Mouse (Mus musculus): ENCODE results near the gene H2al1f. TPM values are rescaled to one million over a fixed set of nuclear protein-coding genes. Genes with fewer than 3 reads are reported as not detected.
A peak's percentile ranks its signal among the peaks of the same experiment; 100 is the strongest.
"Not testable (repeated sequence)": the region's sequence is repeated elsewhere in the genome, so short reads cannot be mapped to it uniquely, and the experiment has no call there.

H2al1f gene
- polyA plus RNA-seq, 1 experiment = not detected

DNA sequence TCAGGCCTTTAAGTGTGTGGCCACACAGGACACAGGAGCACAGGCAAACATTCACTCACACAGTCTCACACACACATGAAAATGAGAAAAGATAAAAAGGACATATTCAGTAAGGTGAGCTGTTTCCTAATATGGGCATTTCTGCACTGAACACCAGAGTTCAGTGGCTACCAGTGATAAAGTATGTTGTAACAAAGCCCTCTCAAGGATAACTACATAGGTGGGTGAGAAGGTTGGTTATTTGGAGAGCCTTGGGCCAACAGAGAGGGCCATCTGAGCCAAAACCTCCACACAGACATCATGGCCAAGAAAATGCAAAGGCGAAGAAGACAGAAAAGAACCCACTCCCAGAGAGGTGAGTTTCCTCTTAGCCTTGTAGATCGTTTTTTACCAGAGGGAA, 12.6 kb downstream of the H2al1f start, which contains the start of gene H2al1j:
Gene H2al1j, plus strand, starts transcription at position 301 of the 400 bp plus-strand sequence.
- not testable (repeated sequence) for H3K4me3 ChIP-seq (ENCODE audit: insufficient read depth, poor library complexity, severe bottlenecking); H3K79me2 ChIP-seq (ENCODE audit: control insufficient read depth, insufficient read depth); H3K27me3 ChIP-seq (ENCODE audit: control insufficient read depth, insufficient read depth, insufficient read length); H3K79me3 ChIP-seq (ENCODE audit: low read depth); H3K36me3 ChIP-seq (ENCODE audit: control insufficient read depth, insufficient read depth); H3ac ChIP-seq (ENCODE audit: control insufficient read depth, insufficient read length, low read depth)

DNA sequence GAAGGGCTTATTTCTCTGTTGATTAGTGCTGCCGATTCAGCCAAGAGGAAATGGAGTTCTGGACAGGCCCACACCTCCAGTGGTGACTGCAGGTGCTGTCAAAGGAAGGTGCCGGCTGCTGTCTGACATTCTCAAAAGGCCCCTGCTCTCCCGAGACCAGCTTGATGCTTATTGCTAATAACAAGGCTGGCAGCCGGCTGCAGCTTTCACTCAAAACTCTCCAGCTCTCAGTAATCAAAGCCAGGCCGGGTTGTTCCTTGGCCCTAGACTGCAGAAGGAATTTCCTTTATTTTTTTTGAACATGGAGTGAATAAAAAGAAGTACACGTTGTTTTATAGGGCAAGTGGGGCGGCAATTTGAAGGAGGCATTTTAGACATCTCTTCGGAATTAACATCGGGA, 30.8 kb downstream of the H2al1f start:
- Histone ChIP-seq H3K79me3 (ENCODE audit: low read depth) (no peaks in the 10 kb centered on the region), H3K36me3 (ENCODE audit: control insufficient read depth, insufficient read depth) (no peaks in the 10 kb centered on the region), H3K4me3 (ENCODE audit: insufficient read depth, poor library complexity, severe bottlenecking) (no peak overlapping the region), H3K27me3 (ENCODE audit: control insufficient read depth, insufficient read depth, insufficient read length) (no peaks in the 10 kb centered on the region), H3K79me2 (ENCODE audit: control insufficient read depth, insufficient read depth) (no peaks in the 10 kb centered on the region), H3ac (ENCODE audit: control insufficient read depth, insufficient read length, low read depth) (no peak overlapping the region)
- no peak for TF ChIP-seq CEBPB (IDR thresholded peaks at IDR 0.05; ENCODE audit: low read depth)
- TF ChIP-seq MAX (IDR thresholded peaks at IDR 0.05) = no peak

GRCm38 (mm10) chrX:11346756-11347155, 31.8 kb downstream of the H2al1f start:
- Histone ChIP-seq H3K27me3 (ENCODE audit: control insufficient read depth, insufficient read depth, insufficient read length) (no peaks in the 10 kb centered on the region), H3K36me3 (ENCODE audit: control insufficient read depth, insufficient read depth) (no peaks in the 10 kb centered on the region), H3K4me3 (ENCODE audit: insufficient read depth, poor library complexity, severe bottlenecking) (no peak overlapping the region), H3K79me2 (ENCODE audit: control insufficient read depth, insufficient read depth) (no peaks in the 10 kb centered on the region), H3K79me3 (ENCODE audit: low read depth) (no peaks in the 10 kb centered on the region), H3ac (ENCODE audit: control insufficient read depth, insufficient read length, low read depth) (no peak overlapping the region)
- TF ChIP-seq FOSL1 (IDR thresholded peaks at IDR 0.05; ENCODE audit: insufficient read depth, low read length, poor library complexity, severe bottlenecking) = no peak
- no peak for TF ChIP-seq CEBPB (IDR thresholded peaks at IDR 0.05; ENCODE audit: low read depth)
- TF ChIP-seq MAX (IDR thresholded peaks at IDR 0.05) = no peak
- TF ChIP-seq MYOD1 (IDR thresholded peaks at IDR 0.05; ENCODE audit: control insufficient read depth, insufficient read length, low read depth) = no peak
- no peak for TF ChIP-seq MYOG (IDR thresholded peaks at IDR 0.05; ENCODE audit: control insufficient read depth, extremely low read depth, insufficient read length)
- TF ChIP-seq USF1 (IDR thresholded peaks at IDR 0.05; ENCODE audit: low read depth) = no peak
- no peak for TF ChIP-seq CTCF (IDR thresholded peaks at IDR 0.05; ENCODE audit: control insufficient read depth, insufficient read depth, insufficient read length)

DNA sequence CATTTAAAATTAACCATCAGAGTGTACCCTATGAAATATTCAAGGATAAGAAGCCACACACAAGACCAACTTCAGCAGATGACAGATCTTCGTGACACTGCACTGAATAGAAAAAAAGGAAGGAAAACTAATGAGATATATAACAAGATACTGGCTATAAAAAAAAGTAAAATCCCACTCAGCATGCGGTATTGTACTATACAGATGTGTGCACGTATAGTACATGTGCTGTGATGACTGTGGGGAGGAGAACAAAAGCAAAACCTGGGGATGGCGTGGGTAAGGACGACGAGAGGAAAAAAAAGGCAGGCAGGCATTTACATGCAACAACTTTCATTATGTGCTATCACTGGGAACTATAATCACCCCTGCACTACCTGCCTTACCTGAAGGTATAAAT, 45.9 kb downstream of the H2al1f start:
- Histone ChIP-seq H3K27me3 (ENCODE audit: control insufficient read depth, insufficient read depth, insufficient read length) (no peaks in the 10 kb centered on the region), H3K79me2 (ENCODE audit: control insufficient read depth, insufficient read depth) (no peaks in the 10 kb centered on the region), H3K36me3 (ENCODE audit: control insufficient read depth, insufficient read depth) (no peaks in the 10 kb centered on the region), H3ac (ENCODE audit: control insufficient read depth, insufficient read length, low read depth) (no peak overlapping the region), H3K79me3 (ENCODE audit: low read depth) (no peaks in the 10 kb centered on the region), H3K4me3 (ENCODE audit: insufficient read depth, poor library complexity, severe bottlenecking) (no peak overlapping the region)
- no peak for TF ChIP-seq CEBPB (IDR thresholded peaks at IDR 0.05; ENCODE audit: low read depth)
- TF ChIP-seq FOSL1 (IDR thresholded peaks at IDR 0.05; ENCODE audit: insufficient read depth, low read length, poor library complexity, severe bottlenecking) = no peak
- no peak for TF ChIP-seq MYOG (IDR thresholded peaks at IDR 0.05; ENCODE audit: control insufficient read depth, extremely low read depth, insufficient read length)
- TF ChIP-seq USF1 (IDR thresholded peaks at IDR 0.05; ENCODE audit: low read depth) = no peak
- TF ChIP-seq CTCF (IDR thresholded peaks at IDR 0.05; ENCODE audit: control insufficient read depth, insufficient read depth, insufficient read length) = no peak
- TF ChIP-seq MAX (IDR thresholded peaks at IDR 0.05) = no peak
- no peak for TF ChIP-seq MYOD1 (IDR thresholded peaks at IDR 0.05; ENCODE audit: control insufficient read depth, insufficient read length, low read depth)

GRCm38 (mm10) chrX:11361261-11361660, 46.3 kb downstream of the H2al1f start:
- H3K79me3 ChIP-seq (ENCODE audit: low read depth) = no peaks in the 10 kb centered on the region
- no peak overlapping the region for H3ac ChIP-seq (ENCODE audit: control insufficient read depth, insufficient read length, low read depth)
- no peaks in the 10 kb centered on the region for H3K79me2 ChIP-seq (ENCODE audit: control insufficient read depth, insufficient read depth)
- TF ChIP-seq MYOG (IDR thresholded peaks at IDR 0.05; ENCODE audit: control insufficient read depth, extremely low read depth, insufficient read length) (no peak), CEBPB (IDR thresholded peaks at IDR 0.05; ENCODE audit: low read depth) (peak; percentile 14)
- H3K36me3 ChIP-seq (ENCODE audit: control insufficient read depth, insufficient read depth) = no peaks in the 10 kb centered on the region
- no peak overlapping the region for H3K4me3 ChIP-seq (ENCODE audit: insufficient read depth, poor library complexity, severe bottlenecking)
- H3K27me3 ChIP-seq (ENCODE audit: control insufficient read depth, insufficient read depth, insufficient read length) = no peaks in the 10 kb centered on the region

DNA sequence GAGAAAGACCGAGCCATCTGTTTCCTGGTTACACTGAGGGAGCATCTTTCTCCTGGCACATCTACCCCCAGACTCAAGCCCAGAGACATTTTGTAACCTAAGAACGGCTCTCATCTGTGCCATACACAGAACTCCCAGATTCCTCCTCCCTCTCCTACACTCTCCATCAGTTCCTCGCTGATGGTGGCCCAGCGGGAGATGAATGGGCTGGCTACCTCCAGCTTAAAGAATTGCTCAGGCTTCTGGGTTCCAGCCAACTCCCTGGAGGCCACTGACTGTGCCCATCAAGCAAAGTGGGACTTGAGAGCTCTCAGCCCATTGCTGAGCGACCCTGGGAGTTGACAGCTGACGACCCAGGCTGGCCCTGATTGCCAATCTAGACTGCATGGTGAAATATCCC, 48.9 kb downstream of the H2al1f start:
- Histone ChIP-seq H3K27me3 (ENCODE audit: control insufficient read depth, insufficient read depth, insufficient read length) (no peaks in the 10 kb centered on the region), H3K79me3 (ENCODE audit: low read depth) (no peaks in the 10 kb centered on the region), H3K4me3 (ENCODE audit: insufficient read depth, poor library complexity, severe bottlenecking) (no peak overlapping the region), H3K36me3 (ENCODE audit: control insufficient read depth, insufficient read depth) (no peaks in the 10 kb centered on the region), H3K79me2 (ENCODE audit: control insufficient read depth, insufficient read depth) (no peaks in the 10 kb centered on the region), H3ac (ENCODE audit: control insufficient read depth, insufficient read length, low read depth) (no peak overlapping the region)
- TF ChIP-seq MYOG (IDR thresholded peaks at IDR 0.05; ENCODE audit: control insufficient read depth, extremely low read depth, insufficient read length) = no peak
- no peak for TF ChIP-seq FOSL1 (IDR thresholded peaks at IDR 0.05; ENCODE audit: insufficient read depth, low read length, poor library complexity, severe bottlenecking)
- no peak for TF ChIP-seq MAX (IDR thresholded peaks at IDR 0.05)
- TF ChIP-seq MYOD1 (IDR thresholded peaks at IDR 0.05; ENCODE audit: control insufficient read depth, insufficient read length, low read depth) = no peak
- no peak for TF ChIP-seq USF1 (IDR thresholded peaks at IDR 0.05; ENCODE audit: low read depth)
- TF ChIP-seq CTCF (IDR thresholded peaks at IDR 0.05; ENCODE audit: control insufficient read depth, insufficient read depth, insufficient read length) = no peak
- no peak for TF ChIP-seq CEBPB (IDR thresholded peaks at IDR 0.05; ENCODE audit: low read depth)

Other genes with a start within 250 kb of the H2al1f start
- not detected for gene H2al1a, start 15.9 kb upstream of the H2al1f start, polyA plus RNA-seq (2012; fragmentation: generic; extraction: Trizol)
- gene H2al1b, start 12.7 kb upstream of the H2al1f start, polyA plus RNA-seq (2012; fragmentation: generic; extraction: Trizol) = not detected
- not detected for gene H2al1c, start 9.5 kb upstream of the H2al1f start, polyA plus RNA-seq (2012; fragmentation: generic; extraction: Trizol)
- not detected for gene H2al1d, start 6.3 kb upstream of the H2al1f start, polyA plus RNA-seq (2012; fragmentation: generic; extraction: Trizol)
- gene H2al1e, start 3.2 kb upstream of the H2al1f start, polyA plus RNA-seq (2012; fragmentation: generic; extraction: Trizol) = not detected
- not detected for gene H2al1g, start 3.1 kb downstream of the H2al1f start, polyA plus RNA-seq (2012; fragmentation: generic; extraction: Trizol)
- gene H2al1h, start 6.3 kb downstream of the H2al1f start, polyA plus RNA-seq (2012; fragmentation: generic; extraction: Trizol) = not detected
- gene H2al1i, start 9.5 kb downstream of the H2al1f start, polyA plus RNA-seq (2012; fragmentation: generic; extraction: Trizol) = not detected
- not detected for gene H2al1j, start 12.7 kb downstream of the H2al1f start, polyA plus RNA-seq (2012; fragmentation: generic; extraction: Trizol)

All from C2C12 (cell line).